Mouse (Mus musculus) T-cell, adult 2 months (primary cell): ENCODE data around the gene Tspan33.
"Not testable (repeated sequence)": the region's sequence is repeated elsewhere in the genome, so short reads cannot be mapped to it uniquely, and the experiment has no call there.

Experiments used
- DNase-seq: peaks from one replicate; pipeline ENCODE4 v3.0.0; 2022; ENCODE audit warnings: low spot score

Tspan33 gene

DNA sequence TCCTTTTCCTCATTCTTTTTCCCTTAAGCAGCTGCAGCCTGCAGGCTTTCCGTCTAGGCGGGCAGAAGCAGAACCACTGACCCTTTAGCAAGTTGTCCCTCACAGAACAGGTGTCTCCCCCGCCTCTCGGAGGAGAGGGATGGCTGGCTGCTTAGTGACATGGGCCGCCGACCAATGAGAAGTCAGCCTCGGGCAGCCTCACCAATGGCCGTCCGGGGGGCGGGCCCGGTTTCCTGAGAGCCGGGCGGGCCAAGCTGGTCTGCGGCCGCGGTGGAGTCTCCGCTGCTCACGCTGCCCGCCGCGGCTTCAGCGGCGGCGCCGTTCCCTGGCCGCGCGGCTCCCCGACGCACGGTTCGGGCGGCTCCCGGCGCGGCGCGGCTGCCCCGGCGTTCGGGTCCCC lies at the start of gene Tspan33:
Gene Tspan33 (plus strand): TSS at position 270 of the 400 bp plus-strand sequence.
- DNase-seq = peak; percentile 67

DNA sequence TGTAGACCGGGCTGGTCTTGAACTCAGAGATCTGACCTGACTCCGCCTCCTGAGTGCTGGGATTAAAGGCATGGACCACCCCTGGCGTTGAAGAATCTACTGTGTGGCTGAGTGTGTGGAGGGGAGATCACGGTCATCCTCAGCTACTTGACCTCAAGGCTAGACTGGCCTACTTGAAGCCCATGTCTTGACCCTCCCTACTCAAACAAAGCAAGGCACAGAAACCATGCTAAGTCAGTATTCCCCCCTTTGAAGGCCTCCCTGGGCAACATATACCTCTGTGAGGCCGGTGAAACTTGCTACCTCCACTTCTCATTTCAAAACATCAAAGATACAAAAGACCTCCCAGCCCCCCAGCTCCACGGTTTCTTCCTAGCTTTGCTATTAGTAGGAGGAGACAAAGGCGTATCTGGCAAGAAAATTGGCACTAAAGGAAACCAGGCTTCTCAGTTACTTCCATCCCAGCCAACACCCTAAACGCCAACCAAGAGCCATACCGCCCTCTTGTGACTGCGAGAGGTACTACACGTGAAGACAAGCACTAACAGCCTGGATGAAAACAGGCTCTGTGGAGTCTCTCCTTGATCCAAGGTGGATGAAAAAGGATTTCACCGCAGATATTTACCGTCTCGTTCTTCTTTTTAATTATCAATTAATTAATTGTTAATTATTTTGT lies 44.4 kb upstream of the Tspan33 start:
- DNase-seq = peak; percentile 68

DNA sequence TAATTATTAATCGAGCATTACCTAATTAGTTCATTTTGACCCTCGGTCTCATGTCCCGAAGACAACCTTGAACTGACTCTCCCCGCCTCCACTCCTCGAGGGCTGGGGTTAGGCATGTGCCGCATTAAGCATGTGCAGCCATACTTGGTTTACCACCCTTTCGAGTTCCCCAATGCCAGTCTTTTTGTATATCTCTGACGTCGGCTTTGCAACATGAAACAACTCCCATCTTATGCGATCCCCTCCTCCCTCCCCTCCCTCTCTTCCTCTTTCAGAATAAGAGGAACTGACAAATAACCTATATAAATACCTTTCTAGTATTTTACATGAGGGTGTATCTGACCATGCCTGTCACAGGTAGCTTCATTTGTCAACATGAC lies 43.9 kb upstream of the Tspan33 start:
- DNase-seq = no peak

DNA sequence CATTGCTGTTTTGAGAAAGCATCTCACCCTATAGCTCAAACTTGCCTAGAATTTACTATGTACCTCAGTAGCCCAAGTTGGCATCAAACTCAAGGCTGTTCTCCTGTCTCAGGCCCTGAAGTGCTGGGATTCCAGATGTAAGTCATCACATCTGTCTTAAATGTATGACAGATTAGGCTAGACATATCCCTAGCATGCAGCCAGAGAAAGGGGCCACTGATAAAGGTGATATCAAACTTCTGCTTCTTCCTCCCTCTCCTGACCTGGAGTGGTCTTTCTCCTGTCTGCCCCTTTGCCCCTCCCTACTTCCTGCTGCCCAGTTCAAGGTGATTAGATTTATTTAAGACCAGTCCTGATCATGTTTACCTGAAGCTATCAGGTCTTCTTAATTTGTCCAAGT lies 40.8 kb upstream of the Tspan33 start:
- DNase-seq = no peak

DNA sequence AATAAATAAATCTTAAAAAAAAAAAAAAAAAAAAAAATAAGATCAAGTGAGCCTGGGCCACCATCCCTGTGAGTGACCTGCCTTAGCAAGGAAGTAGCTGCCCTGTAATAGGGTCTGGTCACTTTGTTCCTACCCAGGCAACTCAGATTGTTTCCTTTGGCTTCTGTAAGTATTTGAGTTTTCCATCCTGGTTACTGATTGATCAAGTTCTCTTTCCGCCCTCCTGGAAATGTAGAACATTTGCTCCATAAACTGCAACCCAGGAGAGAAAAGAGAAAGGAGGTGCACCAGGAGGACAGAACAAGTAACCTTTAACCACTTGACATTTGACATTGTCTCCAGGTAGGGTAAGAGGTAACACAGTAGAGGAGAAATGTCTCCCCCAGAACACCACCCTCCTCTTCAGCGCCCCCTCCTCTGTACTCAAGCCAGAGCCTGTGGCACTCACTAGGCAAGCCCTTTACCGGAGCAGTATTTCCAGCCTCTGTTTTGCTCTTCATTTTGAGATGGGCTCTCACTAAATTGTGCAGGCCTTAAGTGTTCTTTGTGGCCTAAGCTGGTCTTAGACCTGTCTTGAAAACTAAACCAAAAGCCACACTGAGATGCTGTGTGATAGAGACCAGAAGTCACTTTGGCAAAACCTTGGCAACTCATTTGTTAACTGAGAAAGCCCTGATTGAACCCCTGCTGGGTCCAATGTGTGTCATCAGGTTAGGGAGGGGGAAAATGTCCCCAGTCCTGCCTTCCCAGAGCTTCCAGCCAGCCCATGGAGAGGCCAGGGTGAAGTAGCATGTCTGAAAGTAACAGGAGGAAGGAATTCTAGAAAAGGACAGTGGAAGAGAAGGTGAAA lies 35.2 kb upstream of the Tspan33 start:
- DNase-seq = no peak

DNA sequence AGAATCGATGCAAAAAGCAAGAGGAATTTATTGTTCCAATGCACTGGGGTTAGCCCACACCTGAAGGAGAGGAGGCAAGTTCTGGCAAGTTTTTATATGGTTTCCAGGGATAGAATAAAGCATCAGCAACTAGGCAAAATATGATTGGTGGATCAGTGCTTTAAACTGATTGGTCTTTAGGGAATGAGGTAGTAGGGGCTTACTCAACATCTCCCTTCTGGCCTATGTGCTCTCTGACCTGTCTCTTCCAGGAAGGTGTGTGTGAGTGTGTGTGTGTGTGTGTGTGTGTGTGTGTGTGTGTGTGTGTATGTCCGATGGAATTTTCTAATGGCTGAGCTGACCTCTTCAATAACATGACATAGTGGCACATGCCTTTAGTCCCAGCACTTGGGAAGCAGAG lies 34.1 kb upstream of the Tspan33 start:
- DNase-seq = no peak

DNA sequence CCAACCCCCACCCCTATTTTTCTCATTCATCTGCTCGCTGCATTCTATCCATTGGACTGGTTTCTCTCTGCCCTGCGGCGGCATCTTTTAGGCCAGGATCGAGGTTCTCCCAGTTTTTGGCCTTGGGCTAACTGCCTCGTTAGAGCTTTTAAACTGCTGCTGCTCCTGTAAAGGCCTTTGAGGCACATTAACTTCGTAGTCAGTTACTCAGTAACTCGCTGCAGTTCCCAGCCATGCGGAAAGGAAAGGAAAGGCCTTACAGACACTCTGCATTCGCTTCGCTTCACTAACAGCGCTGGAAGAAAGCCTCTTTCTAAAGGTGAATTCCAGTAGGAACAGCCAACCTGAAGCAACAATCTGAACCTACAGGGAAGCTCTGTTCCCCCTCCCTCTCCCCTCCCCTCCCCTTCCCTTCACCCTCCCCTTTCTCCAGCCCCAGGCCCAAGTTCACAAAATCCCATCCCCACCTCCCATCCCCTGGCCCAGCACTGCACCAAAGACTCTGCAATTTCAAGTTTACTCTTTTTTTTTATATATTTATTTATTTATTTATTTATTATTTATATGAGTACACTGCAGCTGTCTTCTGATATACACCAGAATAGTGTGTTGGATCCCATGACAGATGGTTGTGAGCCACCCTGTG lies 33.2 kb upstream of the Tspan33 start:
- DNase-seq = no peak

DNA sequence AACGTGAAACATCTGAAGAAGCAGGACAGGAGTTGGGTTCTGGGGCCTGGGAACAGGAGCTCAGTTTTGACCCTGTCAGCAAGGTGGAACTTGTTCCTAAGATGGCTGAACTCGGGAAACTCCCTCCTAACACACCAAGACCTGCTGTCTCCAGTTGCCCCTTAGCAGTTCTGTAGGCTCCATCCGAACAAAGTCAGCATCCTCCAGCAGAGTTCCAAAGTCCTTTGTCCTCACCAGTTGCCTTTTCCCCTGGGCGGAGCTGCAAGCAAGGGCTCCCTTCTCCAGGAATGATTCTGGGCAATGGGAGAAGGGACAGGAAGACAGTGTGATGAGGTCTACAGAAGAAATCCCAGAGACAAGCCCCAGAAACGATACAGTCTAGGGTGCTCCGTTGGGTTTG lies 26.8 kb upstream of the Tspan33 start:
- no peak for DNase-seq

DNA sequence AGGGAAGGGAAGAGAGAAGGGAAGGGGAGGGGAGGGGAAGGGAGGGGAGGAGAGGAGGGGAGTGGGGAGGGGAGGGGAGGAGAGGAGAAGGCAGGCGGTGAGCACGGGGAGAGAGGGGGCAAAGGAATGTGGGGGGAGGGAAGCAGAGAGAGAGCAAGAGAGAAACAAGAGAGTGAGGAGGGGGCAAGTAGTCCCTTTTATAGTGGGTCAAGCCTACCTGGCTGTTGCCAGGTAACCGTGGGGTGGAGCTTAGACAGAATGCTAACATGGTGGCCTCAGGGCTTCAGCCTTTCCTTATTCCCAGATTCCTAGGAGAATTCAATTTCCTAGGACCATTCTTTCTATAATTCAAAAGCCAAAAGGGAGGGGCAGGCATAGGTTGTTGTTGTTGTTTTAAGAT lies 22.3 kb upstream of the Tspan33 start:
- no peak for DNase-seq

DNA sequence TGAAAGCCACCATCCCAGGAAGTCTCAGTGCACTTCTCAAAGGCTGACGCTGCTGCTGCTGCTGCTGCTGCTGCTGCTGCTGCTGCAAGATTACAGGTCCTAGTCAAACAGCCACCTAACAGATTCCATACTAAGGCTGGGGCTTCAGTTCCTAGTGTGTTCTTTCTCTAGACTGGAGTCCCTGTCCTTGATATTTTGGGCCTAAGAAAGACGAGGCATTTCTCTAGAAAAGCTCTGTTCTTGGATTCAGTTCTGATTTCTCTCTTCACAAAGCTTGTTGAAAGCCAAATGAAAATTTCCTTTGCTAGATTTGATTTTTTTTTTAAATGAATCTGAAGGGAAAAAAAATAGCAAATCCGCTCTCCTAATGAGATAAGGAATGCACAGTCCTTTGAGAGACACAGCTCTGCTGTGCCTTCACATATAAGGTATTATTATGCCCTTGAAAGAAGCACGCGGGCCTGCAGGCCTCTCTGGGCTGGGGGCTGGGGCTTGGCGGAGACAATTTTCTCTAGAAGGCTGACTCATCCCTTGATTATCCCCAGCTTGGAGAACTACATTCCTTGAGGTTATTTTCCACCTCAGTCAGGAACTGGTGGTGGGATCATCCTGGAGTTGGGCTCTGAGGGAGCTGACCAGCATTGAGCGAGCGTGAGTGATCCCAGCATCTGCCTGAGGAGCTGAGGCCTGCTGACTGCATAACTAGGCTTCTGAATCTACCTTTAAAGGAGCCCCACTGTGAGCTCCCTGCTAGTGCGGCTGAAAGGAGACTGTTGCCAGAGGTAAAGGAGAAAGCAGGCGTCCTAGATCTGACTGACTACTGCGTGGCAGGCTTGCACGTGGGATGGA lies 21.2 kb upstream of the Tspan33 start:
- DNase-seq = no peak

DNA sequence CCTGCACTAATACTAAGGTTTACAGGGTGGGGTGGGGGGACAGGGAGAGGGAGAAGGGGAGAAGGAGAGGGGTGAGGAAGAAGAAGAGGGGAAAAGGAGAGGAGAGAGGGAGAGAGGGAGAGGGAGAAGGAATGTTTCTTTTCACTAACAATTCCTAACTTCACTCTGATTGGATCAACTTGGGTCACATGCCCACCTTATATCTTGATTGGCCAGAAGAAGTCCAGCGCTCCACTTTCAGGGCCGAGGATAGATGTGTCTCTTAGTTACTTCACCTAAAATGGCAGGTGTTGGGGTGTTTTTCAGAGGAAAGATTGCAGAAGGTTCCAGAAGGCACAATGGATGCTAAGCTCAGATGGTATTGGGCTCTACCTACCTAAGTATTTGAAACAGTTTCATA lies 20.3 kb upstream of the Tspan33 start:
- no peak for DNase-seq

DNA sequence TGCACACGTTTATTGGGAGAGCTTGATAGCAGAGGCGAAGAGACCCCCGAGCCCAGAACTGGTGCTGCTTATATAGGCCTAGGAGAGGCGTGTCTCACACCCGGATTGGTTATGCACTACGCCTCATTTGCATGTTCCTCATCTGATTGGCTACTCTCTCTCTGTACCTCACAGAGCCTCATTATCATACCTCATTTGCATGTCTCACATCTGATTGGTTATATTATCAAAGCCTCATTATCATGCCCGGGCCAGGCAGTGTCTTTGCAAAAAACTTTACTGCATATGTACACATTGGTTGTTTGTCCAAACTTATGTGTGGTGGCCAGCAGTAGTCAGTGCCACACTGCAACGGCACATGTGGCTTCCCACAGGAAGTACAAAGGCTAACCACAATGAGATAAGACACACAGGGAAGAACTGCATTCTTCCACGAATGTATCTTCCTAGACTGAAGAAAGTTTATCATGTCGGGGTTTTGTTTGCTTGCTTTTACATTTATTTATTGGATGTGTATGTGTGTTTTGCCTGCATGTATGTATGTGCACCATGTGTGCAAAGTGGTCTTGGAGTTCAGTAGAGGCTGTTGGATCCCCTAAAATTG lies 14.0 kb upstream of the Tspan33 start:
- DNase-seq = not testable (repeated sequence)

DNA sequence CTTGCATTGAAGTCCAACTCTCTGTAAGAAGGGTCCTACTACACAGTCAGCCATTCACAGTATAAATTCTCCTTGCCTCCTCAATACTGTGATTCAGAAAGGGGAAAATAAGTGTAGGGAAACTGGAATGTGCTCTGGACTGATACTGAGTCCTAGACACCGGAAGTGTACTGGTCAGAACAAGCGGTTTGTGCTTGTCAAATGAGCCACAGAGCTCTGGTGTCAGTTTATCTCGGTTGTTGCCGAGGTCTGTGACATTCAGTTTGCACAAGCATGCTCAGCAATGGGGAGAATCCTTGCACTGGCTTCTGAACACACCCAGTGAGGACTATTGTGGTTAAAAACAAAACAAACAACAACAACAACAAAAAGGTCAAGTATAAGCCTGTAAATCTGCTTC lies 12.2 kb upstream of the Tspan33 start:
- no peak for DNase-seq

DNA sequence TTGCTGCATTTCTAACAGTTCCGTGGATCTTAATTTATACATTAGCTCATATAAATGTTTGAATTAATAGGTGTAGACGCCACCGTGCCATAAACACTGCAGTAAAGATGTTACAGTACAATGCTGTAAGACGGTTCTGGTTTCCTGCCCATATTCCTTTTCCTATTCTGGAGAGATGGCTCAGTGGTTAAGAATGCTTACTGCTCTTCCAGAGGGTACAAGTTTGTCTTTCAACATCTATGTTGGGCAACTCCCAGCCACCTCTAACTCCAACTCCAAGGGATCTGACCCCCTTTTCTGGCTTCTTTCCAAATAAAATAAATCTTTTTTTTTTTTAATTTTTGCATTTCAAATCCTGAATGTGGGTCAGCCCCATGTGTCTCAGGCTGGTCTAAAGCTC lies 9.3 kb upstream of the Tspan33 start:
- DNase-seq = no peak

DNA sequence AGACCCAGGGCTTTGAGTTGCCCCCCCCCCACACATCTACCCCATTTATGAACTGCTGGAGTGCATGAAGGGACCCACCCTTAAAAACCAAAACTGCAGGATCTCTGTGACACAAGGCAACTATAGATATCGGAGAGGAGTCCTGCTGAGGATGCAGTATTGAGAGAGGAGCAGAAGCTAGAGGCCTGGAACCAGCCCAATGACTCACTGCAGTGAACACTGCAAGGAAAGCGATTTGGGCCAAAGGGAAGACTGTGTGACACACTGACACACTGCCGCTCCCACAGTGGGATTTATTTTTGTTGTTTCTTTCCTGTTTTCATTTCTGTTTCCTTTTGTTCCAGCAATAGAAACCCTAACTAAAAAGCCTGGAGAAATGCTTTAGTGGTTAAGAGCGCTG lies 8.1 kb upstream of the Tspan33 start:
- DNase-seq = no peak

DNA sequence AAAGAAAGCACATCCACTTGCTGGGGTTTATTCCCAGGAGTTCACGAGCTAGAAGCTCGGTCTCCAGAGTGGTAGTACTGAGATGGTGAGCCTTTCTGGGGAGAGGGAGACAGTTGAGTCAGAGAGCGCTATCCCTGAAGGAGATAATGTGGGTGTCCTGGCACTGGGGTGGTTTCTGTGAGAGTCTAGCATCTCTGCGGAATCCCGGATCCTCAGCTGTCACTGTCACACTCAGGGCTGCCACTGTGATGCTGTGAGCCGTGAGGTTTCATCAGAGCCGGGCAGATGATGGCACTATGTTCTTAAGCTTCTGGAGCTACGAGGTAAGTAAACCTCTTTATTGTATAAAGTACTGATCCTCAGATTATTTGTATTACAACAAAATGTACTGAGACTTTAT lies 4.6 kb upstream of the Tspan33 start:
- no peak for DNase-seq

DNA sequence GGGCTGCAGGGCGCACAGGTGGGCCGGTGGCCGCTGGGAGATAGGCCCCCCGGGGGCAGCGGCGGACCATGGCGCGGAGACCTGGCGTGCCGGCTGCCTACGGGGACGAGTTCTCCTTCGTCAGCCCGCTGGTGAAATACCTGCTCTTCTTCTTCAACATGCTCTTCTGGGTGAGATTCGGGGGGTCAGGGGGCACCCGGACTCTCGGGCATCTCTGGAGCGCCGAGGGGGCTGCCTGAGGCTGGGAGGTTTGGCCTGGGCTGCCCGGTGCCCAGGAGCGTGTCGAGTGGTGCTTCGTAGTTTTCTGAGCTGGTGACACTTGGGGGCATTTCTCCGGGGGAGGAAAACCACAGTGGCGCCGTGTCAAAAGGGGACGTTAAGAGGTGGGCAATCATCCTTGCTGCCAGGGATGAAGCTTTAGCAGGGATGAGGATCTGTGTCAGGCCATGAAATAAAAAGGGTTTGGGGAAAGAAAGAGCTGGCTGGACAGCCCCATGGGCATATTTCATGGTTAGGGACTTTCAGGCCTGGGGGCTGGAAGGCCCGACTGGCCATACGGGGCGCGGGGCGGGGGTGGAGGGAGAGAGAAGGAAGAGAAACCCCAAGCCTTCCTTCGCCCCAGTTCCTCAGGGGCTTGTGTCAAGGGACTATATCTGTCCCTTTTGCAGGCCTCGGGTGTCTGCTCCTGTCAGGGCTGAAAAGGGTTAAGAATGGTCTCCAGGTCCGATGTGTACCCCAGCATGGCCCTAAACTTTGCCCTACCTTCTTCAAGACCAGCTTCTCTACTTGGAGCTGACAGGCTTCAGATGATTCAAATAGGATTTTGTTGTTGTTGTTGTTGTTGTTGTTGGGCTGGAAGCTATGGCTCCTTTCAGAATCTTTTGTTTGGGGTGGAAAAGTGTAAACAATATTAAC lies 610 bp downstream of the Tspan33 start:
- DNase-seq = no peak

DNA sequence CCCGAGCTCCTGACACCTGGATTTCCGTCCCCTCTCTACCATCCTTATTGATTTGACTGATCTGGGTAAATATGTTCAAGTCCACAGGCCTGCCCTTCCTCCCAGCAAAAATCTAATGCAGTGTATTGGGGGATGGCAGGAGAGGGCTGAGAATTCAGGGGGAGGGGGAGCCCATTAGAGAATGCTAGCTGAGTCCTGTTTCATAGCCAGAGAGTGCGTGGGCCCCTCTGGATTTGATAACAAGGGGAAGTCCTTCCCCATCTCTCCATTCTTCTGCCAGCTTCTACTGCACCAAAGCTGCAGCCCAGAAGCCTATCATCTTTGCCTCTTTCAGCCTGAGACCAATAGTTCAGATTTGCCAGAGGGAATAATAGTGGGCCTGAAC lies 1.3 kb downstream of the Tspan33 start:
- no peak for DNase-seq

DNA sequence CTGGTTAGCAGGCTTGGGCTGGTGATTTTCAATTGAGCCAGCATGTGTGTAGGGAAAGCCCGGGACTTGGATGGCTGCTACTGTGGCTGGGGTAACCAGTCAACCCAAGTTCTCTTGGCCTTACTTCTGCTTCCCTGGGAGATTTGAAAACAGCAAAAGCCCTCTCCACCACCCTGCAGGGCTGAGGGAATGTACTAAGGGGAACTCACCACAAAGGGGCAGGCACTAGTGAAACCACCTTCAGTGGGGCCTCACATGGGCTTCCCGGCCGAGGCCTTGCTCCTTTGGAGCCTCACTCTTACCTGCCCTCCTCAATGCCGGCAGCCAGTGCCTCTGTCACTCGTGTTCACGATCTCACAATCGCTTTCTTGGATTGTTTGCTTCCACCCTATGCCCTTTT lies 2.0 kb downstream of the Tspan33 start:
- DNase-seq = no peak

DNA sequence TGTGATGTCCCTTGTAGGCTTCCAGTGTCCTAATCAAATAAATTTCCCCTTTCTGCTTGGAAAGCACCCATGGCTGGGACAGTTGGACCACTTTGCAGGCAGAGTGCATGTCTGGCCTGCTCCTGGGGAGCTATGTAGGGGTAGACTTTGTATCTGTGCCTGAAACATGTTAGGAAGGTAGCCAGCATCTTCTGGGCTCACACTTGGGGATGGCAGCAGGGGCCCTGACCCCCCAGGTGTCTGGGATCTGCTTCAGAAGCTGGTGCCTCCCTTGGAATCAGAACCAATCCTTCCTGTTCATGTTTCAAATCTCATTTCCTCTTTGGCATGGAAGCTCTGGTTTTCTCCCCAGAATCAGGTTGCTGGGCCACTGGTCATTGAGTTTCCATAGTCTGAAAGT lies 3.1 kb downstream of the Tspan33 start:
- DNase-seq = no peak

DNA sequence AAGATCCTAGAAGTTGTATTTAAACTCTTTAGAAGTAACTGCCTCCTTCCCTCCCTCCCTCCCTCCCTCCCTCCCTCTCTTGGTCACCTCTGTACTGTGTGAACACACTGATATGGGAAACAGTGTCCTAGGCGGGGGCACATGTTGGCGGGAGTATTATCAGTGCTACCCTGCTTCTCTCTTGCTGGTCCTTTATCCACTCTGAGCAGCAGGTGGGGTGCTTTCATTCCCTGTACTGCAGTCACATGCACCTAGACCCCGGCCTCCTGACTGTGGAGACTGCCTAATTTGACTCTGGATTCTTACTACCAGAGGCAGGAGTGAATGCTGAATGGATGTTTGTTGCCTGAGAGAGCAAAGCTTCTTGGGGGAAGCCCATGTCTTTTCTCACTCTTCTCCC lies 3.5 kb downstream of the Tspan33 start:
- DNase-seq = no peak
